Mouse (Mus musculus): ENCODE data around the gene Xpot. TPM values are rescaled to one million over a fixed set of nuclear protein-coding genes. Genes with fewer than 3 reads are reported as not detected.

The Xpot gene
- total and polyA plus RNA-seq, 3 experiments: 132 to 151 (median 140) TPM

GRCm38 (mm10) chr10:121622431-121622830 is 3.7 kb downstream of the Xpot start:
- Histone ChIP-seq H3K4me1 (ENCODE audit: control insufficient read depth in 1 of 2, insufficient read depth in 2 of 2) (peaks cover 5 to 18% of the 10 kb centered on the region in 2 experiments), H3K79me2 (replicated peaks; ENCODE audit: control insufficient read depth, extremely low read depth, insufficient read depth, poor library complexity, severe bottlenecking) (peaks cover 51% of the 10 kb centered on the region), H3K4me3 (replicated peaks in 1 of 3; ENCODE audit: low read depth in 2 of 3, low read length in 2 of 3, poor library complexity in 1 of 3) (no peak overlapping the region), H3K4me2 (ENCODE audit: insufficient read depth, low read depth, poor library complexity, severe bottlenecking) (no peak overlapping the region), H3K9me3 (replicated peaks; ENCODE audit: low read length) (no peaks in the 10 kb centered on the region), H3K36me3 (replicated peaks in 1 of 2; ENCODE audit: control insufficient read depth in 1 of 2, insufficient read depth in 1 of 2, low read length in 1 of 2) (peaks cover 36 to 61% of the 10 kb centered on the region in 2 experiments), H3K27me3 (replicated peaks) (no peaks in the 10 kb centered on the region), H3K27ac (ENCODE audit: insufficient read depth, low read depth) (no peak overlapping the region), H3K9ac (ENCODE audit: insufficient read depth, low read depth) (no peak overlapping the region)
- dilution Hi-C loops (cut with MboI; ENCODE audit: extremely low pct_ligation_motif_present, extremely low pct_unique_long_range_greater_than_20kb, low sequenced_read_pairs) (no loop called here), in situ Hi-C loops (cut with MboI; ENCODE audit: low pct_ligation_motif_present, low pct_unique_long_range_greater_than_20kb, low sequenced_read_pairs) (no loop called here)
- no peak for TF ChIP-seq ZC3H11A (IDR thresholded peaks at IDR 0.05; ENCODE audit: low read depth, low read length)
- TF ChIP-seq MYC (IDR thresholded peaks at IDR 0.05; ENCODE audit: low read depth, low read length): no peak
- TF ChIP-seq ZMIZ1 (IDR thresholded peaks at IDR 0.05; ENCODE audit: low read depth, low read length): no peak
- no peak for TF ChIP-seq MAZ (IDR thresholded peaks at IDR 0.05; ENCODE audit: low read depth, low read length)
- TF ChIP-seq ELF1 (IDR thresholded peaks at IDR 0.05; ENCODE audit: low read depth, low read length): no peak
- no peak for TF ChIP-seq CHD1 (IDR thresholded peaks at IDR 0.05; ENCODE audit: low read depth, low read length)
- no peak for TF ChIP-seq IRF4 (IDR thresholded peaks at IDR 0.05; ENCODE audit: low read depth, low read length)
- no peak for TF ChIP-seq RCOR1 (conservative IDR thresholded peaks at IDR 0.05; ENCODE audit: low read depth, low read length)
- TF ChIP-seq CHD2 (IDR thresholded peaks at IDR 0.05; ENCODE audit: low read length): no peak
- TF ChIP-seq TBP (conservative IDR thresholded peaks at IDR 0.05; ENCODE audit: low read depth, low read length): no peak
- no peak for TF ChIP-seq GABPA (IDR thresholded peaks at IDR 0.05; ENCODE audit: insufficient replicate concordance, low read depth, low read length)
- TF ChIP-seq POLR2AphosphoS2 (IDR thresholded peaks at IDR 0.05; ENCODE audit: low read depth, low read length): no peak
- DNase-seq (ENCODE audit: extremely low read depth): no peak

GRCm38 (mm10) chr10:121615935-121616334 is 10.2 kb downstream of the Xpot start:
- peaks cover 83 to 94% of the 10 kb centered on the region in 2 experiments for H3K36me3 ChIP-seq (replicated peaks in 1 of 2; ENCODE audit: control insufficient read depth in 1 of 2, insufficient read depth in 1 of 2, low read length in 1 of 2)

More at GRCm38 (mm10) chr10:121615935-121616334, 10.2 kb downstream of the Xpot start:
- dilution Hi-C loops (cut with MboI; ENCODE audit: extremely low pct_ligation_motif_present, extremely low pct_unique_long_range_greater_than_20kb, low sequenced_read_pairs) (no loop called here), in situ Hi-C loops (cut with MboI; ENCODE audit: low pct_ligation_motif_present, low pct_unique_long_range_greater_than_20kb, low sequenced_read_pairs) (no loop called here)
- Histone ChIP-seq H3K79me2 (replicated peaks; ENCODE audit: control insufficient read depth, extremely low read depth, insufficient read depth, poor library complexity, severe bottlenecking) (peaks cover 7% of the 10 kb centered on the region), H3K4me3 (replicated peaks in 1 of 3; ENCODE audit: low read depth in 2 of 3, low read length in 2 of 3, poor library complexity in 1 of 3) (no peak overlapping the region), H3K27ac (ENCODE audit: insufficient read depth, low read depth) (no peak overlapping the region), H3K9ac (ENCODE audit: insufficient read depth, low read depth) (no peak overlapping the region), H3K27me3 (replicated peaks) (no peaks in the 10 kb centered on the region), H3K4me1 (ENCODE audit: control insufficient read depth in 1 of 2, insufficient read depth in 2 of 2) (no peaks in the 10 kb centered on the region), H3K4me2 (ENCODE audit: insufficient read depth, low read depth, poor library complexity, severe bottlenecking) (no peak overlapping the region), H3K9me3 (replicated peaks; ENCODE audit: low read length) (no peaks in the 10 kb centered on the region)
- no peak for TF ChIP-seq PAX5 (IDR thresholded peaks at IDR 0.05; ENCODE audit: low read length)
- TF ChIP-seq NELFE (IDR thresholded peaks at IDR 0.05; ENCODE audit: low read depth, low read length): no peak
- no peak for TF ChIP-seq ZMIZ1 (IDR thresholded peaks at IDR 0.05; ENCODE audit: low read depth, low read length)
- TF ChIP-seq ELF1 (IDR thresholded peaks at IDR 0.05; ENCODE audit: low read depth, low read length): no peak
- no peak for TF ChIP-seq IRF4 (IDR thresholded peaks at IDR 0.05; ENCODE audit: low read depth, low read length)
- TF ChIP-seq CHD1 (IDR thresholded peaks at IDR 0.05; ENCODE audit: low read depth, low read length): no peak
- TF ChIP-seq RCOR1 (conservative IDR thresholded peaks at IDR 0.05; ENCODE audit: low read depth, low read length): no peak
- no peak for TF ChIP-seq UBTF (IDR thresholded peaks at IDR 0.05; ENCODE audit: low read depth, low read length)
- no peak for TF ChIP-seq GABPA (IDR thresholded peaks at IDR 0.05; ENCODE audit: insufficient replicate concordance, low read depth, low read length)
- no peak for TF ChIP-seq TBP (conservative IDR thresholded peaks at IDR 0.05; ENCODE audit: low read depth, low read length)
- no peak for DNase-seq (ENCODE audit: extremely low read depth)
